Mouse (Mus musculus) c-Kit-positive CD71-positive TER-119-negative erythroid progenitor cells, embryonic 14.5 days (primary cell): ENCODE measurements around the gene Fat1.

Source experiments
- DNase-seq: peaks from one replicate; pipeline ENCODE4 v3.0.0-alpha.2; 2013; ENCODE audit warnings: low read depth

Fat1 gene

DNA sequence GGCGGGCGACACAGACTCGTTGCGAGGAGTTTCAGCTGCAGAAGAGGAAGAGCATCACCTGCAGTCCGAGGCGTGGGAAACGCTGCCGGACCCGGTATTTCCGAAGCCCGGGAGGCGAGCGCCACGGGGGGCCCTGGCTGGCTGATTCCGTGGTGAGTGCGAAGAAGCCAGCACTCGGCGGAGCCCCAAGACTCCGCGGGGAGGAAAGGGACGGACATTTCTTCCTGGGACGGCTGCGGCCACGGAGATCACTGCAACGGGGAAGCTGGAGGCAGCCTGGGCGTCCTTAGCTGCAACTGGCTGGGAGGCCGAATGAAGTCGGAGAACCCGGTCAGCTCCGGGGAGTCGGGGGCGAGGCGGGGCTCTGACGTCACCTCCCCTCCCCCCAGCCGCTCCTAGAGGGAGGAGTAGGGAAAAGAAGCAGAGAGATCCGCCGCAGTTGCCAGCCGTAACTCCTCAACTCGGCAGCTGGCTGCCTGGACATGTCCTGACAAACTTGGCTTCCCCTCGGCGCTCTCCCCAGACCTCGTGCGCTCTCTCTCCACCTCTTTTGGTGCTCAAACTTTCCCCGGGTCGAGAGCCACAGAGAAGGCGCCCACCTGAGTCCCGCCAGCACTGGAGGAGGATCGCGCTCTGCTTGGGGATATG, at the start of gene Fat1:
Gene Fat1, plus strand, starts transcription at position 598 of the 648 bp plus-strand sequence.
- no peak for DNase-seq

GRCm38 (mm10) chr8:44894626-44895025, 40.6 kb upstream of the Fat1 start:
- DNase-seq: no peak

DNA sequence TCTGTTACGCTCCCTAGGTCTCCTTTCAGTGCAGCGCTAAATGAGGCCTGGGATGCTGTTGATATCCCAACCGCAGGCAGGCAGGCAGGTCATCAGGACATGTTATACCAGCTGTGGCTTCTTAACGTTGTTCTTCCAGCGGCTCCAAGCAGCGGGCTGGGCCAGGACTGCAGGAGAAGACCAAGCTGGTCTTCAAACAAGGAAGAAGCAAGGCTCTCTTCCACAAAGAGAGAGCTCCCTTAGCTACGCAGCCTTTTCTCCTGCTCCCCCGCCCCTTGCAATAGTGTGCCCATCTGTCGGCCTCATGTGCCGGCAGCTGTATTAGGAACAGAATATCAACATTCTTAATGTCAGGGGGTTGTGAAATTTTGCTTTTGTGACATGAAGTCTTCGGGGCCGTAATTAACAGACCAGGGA, 35.7 kb upstream of the Fat1 start:
- DNase-seq: no peak

- DNase-seq: no peak
Observed at GRCm38 (mm10) chr8:44911126-44911903, 23.9 kb upstream of the Fat1 start.

DNA sequence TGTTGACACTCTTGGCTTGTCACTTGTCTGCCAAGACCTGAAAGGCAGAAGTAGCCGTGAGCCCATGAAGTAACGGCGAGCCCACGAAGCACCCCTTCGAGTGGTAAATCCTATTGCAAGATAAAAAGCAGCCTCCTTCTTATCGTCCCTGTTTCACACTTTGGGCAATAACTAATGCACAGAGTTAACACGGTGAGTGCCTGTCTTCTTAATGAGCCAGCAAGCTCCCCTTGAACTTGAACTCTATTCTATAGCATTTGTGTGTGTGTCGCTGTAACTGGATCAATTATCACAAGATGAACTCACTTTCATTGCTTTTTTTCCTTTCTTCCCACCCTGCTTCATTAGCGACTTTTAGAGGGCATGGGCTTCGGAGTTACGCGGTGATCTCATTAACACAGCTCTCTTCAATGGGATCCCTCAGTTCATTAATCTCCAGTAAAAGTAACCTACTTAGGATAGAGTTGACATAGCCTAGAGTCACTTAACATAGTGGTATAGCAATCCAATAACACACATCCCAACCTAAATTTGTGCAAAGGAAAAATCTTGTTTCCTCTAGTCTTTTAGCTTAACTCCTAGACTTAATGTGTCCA, 15.7 kb upstream of the Fat1 start:
- no peak for DNase-seq

- DNase-seq: no peak
Observed at GRCm38 (mm10) chr8:44920379-44921032, 14.7 kb upstream of the Fat1 start.

DNA sequence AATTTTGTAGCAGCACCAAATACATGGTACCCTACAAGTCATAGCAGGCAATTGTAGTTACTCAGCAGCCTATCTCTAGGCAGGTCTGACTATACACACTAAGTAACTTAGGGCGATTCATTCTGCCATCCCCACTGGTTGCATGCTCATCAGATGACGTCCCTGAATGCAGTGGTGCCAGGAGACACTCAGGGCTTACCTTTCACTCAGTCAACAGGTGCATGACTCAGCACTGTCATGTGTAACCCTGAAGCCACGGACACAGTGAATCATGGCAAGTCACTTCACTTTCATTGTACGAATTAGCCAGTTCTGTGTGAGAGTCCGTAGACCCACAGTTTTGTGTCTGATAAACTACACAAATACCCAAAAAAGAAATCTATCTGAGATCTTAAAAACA, 10.3 kb upstream of the Fat1 start:
- no peak for DNase-seq

DNA sequence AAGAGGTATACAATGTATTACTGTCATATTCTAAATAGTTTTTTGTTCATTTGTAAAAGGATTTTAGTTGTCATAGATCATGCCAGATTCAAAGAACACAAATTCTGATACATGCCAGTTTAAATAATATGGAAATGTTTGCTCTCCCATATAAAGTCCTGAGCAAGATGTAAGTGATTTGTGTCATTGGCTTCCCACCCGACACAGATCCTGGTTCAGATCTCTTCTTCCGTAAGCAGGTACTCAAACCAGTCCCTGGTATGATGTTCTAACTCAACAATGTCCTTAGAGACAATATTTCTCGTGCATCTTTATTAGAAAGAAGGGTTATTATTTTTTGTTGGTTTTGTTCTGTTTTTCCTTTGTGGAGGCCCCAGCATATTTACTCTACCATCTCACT, 5.2 kb upstream of the Fat1 start:
- no peak for DNase-seq

- no peak for DNase-seq
Observed at GRCm38 (mm10) chr8:44932546-44933342, 2.5 kb upstream of the Fat1 start.

DNA sequence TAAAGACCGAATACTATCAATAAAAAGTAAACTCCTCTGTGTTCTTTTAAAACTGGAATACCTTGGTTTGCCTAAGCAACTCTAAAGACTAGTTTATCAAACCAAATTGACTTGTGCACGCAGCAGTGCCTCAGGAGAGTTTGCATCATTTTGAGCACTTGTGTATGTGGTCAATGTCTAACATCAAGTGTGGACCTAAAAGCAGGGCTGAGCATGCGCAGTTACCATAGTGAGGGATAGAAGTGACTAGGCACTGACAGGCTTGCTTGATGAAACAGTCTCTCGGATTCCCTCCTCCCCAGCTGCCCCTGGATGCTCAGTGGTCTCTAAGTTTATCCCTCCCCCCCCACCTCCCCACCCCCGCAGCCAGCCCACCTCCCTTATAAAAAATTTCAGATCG, 1.8 kb upstream of the Fat1 start:
- DNase-seq: no peak

DNA sequence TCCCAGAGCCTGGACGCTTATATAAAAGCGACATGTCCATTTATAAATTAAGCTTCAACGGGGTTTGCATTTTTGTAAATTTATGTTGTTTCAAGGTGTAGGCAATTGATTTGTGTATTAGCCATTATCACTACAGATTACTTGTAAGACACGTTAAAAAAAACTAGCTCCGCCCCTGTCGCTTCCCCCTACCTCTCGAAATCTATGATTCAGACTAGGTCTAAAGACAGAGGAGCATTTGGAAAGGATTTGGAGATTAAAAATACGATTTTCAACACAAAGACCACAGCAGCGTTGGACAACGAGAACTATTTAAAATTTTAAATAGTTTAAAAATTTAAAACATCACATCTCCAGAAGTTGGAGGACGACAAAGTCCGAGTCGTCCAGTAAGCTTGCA, 831 bp upstream of the Fat1 start:
- DNase-seq: no peak

GRCm38 (mm10) chr8:44935741-44936140, 494 bp downstream of the Fat1 start:
- DNase-seq: no peak

DNA sequence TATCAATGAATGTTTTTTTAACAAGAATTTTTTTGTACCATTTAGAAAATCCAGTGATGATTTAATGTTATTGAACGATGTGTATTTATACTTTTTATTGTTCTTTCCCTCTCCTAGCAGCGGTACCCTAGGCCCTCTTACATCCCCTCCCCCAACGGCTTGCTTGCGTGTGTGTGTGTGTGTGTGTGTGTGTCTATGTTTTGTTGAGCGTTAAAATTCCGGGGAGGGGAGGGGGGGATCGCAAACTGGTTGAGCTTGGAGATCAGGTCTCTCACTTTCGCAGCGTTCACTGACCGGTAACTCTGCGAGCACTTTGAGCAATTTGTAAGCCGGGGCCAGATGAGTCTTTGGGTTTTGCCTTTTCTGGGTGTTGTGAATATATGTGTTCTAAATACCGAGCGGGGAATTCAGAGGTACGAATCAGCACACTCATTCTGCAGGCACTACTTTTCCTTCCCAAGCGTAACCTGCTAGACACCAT, 1.3 kb downstream of the Fat1 start:
- DNase-seq: no peak

GRCm38 (mm10) chr8:44937141-44937825, 2.0 kb downstream of the Fat1 start:
- no peak for DNase-seq

DNA sequence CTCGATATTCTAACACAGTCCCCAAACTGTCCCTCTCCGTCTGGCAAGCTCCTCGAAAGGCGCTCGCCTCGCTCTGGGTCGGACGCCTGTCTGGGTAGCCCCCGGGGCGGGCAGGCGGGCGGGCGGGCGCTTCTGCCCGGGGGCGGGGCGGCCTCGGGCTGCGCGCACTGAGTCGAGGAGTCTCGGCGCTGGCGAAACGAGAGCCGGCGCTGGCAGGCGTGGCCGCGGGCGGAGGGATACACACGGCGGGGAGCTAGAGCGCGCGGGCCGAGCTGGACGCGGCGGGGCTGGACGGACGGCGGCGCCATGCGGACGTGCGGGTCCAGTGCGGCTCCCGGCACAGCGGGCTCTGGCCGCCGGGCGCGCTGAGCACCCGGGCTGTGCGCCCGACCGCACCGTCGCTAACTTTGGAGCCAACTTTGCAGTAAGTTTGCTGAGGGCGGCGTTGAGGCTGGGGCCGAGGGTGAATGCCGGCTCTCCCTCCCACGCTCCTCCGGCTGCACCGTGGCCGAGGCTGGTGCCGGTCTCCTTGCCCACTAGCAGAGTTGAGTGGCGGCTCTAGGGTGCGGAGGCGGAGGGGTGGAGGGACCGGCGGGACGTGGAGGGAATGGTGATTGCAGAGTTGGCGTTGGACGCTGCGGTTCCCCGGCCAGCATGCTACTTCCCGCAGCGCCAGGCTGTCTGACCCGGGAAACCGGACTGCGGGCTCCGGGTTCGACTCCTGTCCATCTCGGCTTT, 2.8 kb downstream of the Fat1 start:
- no peak for DNase-seq

- DNase-seq: no peak
Observed at GRCm38 (mm10) chr8:44938643-44938979, 3.4 kb downstream of the Fat1 start.

DNA sequence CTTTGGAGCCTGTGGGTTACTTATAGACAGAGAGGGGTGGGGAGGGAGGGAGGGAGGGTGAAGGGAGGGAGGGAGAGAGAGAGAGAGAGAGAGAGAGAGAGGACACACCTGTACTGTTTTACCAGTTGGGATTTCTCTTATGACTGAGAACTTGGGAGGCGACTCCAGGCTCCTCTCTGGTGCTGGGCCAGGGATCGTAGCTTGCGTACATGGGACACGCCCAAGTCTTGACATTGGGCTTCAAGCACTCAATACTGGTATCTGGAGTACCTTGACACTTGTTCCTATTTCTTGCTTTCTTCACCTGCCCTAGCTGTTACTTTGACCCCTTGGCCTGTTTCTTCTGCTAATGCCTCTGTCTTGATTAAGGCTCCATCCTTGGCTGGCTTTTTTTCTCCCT, 10.3 kb downstream of the Fat1 start:
- DNase-seq: no peak

- no peak for DNase-seq
Observed at GRCm38 (mm10) chr8:44948597-44948996, 13.3 kb downstream of the Fat1 start.

GRCm38 (mm10) chr8:44960455-44960854, 25.2 kb downstream of the Fat1 start:
- DNase-seq: no peak

- no peak for DNase-seq
Observed at GRCm38 (mm10) chr8:44960906-44961305, 25.7 kb downstream of the Fat1 start.

DNA sequence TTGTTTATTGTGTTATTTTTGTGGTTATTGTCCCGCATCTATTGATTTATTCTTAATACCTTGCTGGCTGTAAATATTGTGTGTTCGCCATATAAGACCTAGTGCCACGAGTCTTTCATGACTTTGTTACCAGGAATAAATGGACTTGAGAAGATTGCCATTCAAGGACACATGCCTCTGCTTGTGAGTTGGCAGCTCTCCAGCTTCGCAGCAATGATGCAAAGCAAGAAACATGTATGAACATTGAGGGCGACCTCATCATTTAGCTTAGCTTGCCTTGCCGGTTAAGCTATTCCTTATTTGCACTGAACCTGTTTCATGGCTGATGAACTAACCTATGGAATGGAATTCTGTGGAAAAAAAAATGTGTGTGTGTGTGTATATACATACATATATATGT, 26.2 kb downstream of the Fat1 start:
- no peak for DNase-seq
